Mouse (Mus musculus): ENCODE data around the gene Fbxo39. TPM values are rescaled to one million over a fixed set of nuclear protein-coding genes. Genes with fewer than 3 reads are reported as not detected.

Gene Fbxo39
- total RNA-seq, 2 experiments from 2014 or later: not detected

GRCm38 (mm10) chr11:72362347-72362741, 48.1 kb downstream of the Fbxo39 start, which contains the start of gene Tekt1:
TSS of gene Tekt1 (minus strand) at chr11:72362442.
- no peak for DNase-seq (ENCODE audit: low spot score in 2 of 2)

- DNase-seq (ENCODE audit: low spot score in 2 of 2): no peak
These were observed 49.4 kb downstream of the Fbxo39 start for GRCm38 (mm10) chr11:72363523-72364240.

GRCm38 (mm10) chr11:72364526-72364925, 50.3 kb downstream of the Fbxo39 start:
- no peak for DNase-seq (ENCODE audit: low spot score in 2 of 2)

GRCm38 (mm10) chr11:72366126-72366525, 51.9 kb downstream of the Fbxo39 start:
- no peak for DNase-seq (ENCODE audit: low spot score in 2 of 2)

GRCm38 (mm10) chr11:72367934-72368674, 53.9 kb downstream of the Fbxo39 start:
- no peak for DNase-seq (ENCODE audit: low spot score in 2 of 2)

Other genes with a start within 250 kb of the Fbxo39 start
- gene Pitpnm3, start 178.7 kb upstream of the Fbxo39 start, total RNA-seq (2021): 1 to 10 TPM in 1 of 2 experiments, under 1 TPM in 1; 0.79 to 1.4 TPM
- 1 to 10 TPM; 1.3 to 1.7 TPM for gene Gm43951, start 107.6 kb upstream of the Fbxo39 start, total RNA-seq (2021)
- gene 4933427D14Rik, start 107.0 kb upstream of the Fbxo39 start, total RNA-seq (2021): 10 to 100 TPM; 10.2 to 13.8 TPM
- 10 to 100 TPM; 68.2 to 71.9 TPM for gene Txndc17, start 106.9 kb upstream of the Fbxo39 start, total RNA-seq (2021)
- gene Med31, start 98.9 kb upstream of the Fbxo39 start, total RNA-seq (2021): 10 to 100 TPM; 14.8 to 15.0 TPM
- gene Slc13a5, start 47.2 kb upstream of the Fbxo39 start, total RNA-seq (2021): under 1 TPM; 0.25 to 0.51 TPM
- gene Xaf1, start 12.8 kb upstream of the Fbxo39 start, total RNA-seq (2021): 10 to 100 TPM; 19.5 to 23.8 TPM
- under 1 TPM; 0.51 to 0.62 TPM for gene Tekt1, start 48.0 kb downstream of the Fbxo39 start, total RNA-seq (2021)
- 10 to 100 TPM; 11.4 to 24.2 TPM for gene Smtnl2, start 97.3 kb downstream of the Fbxo39 start, total RNA-seq (2021)
- gene Ggt6, start 121.1 kb downstream of the Fbxo39 start, total RNA-seq (2021): 1 to 10 TPM; 3.8 to 4.7 TPM
- 100 to 1,000 TPM; 118 to 119 TPM for gene Mybbp1a, start 126.9 kb downstream of the Fbxo39 start, total RNA-seq (2021)
- gene Spns2, start 175.5 kb downstream of the Fbxo39 start, total RNA-seq (2021): 1 to 10 TPM; 8.9 to 9.6 TPM
- gene Spns3, start 236.1 kb downstream of the Fbxo39 start, total RNA-seq (2021): under 1 TPM; 0.45 to 0.50 TPM

Data from adrenal gland, postnatal 4 days (tissue).